Mouse (Mus musculus) hindbrain, postnatal 0 days (tissue): ENCODE results near the gene Gstm3. TPM values are rescaled to one million over a fixed set of nuclear protein-coding genes. Genes with fewer than 3 reads are reported as not detected.
A peak's percentile ranks its signal among the peaks of the same experiment; 100 is the strongest.

Experiments used
- ATAC-seq: fragments of 200-750 bp; cut with Nextera tagmentation; 2 replicates; pipeline ENCODE4 v1.8.0; 2017; ENCODE audit warnings: mild to moderate bottlenecking, moderate TSS enrichment, moderate library complexity
- DNase-seq: peaks from one replicate; pipeline ENCODE4 v3.0.0-alpha.2; 2015; ENCODE audit warnings: low spot score
- H3K27ac ChIP-seq: fragments of 300-500 bp; sonication (generic); 2 replicates; pipeline ENCODE4 v1.5.1; 2014; ENCODE audit warnings: mild to moderate bottlenecking
- H3K27me3 ChIP-seq: fragments of 300-500 bp; sonication (generic); 2 replicates; pipeline ENCODE4 v1.6.1; 2014; ENCODE audit warnings: low read length, mixed read lengths; ENCODE audit not compliant: insufficient read depth
- H3K36me3 ChIP-seq: fragments of 300-500 bp; sonication (generic); 2 replicates; pipeline ENCODE4 v1.6.1; 2014; ENCODE audit warnings: low read length, mixed read lengths; ENCODE audit not compliant: insufficient read depth
- H3K4me1 ChIP-seq: fragments of 300-500 bp; sonication (generic); 2 replicates; pipeline ENCODE4 v1.6.1; 2014; ENCODE audit warnings: antibody characterized with exemption, low read length, mixed read lengths; ENCODE audit not compliant: insufficient read depth
- H3K4me2 ChIP-seq: fragments of 300-500 bp; sonication (generic); 2 replicates; pipeline ENCODE4 v1.6.1; 2014; ENCODE audit warnings: low read depth, mild to moderate bottlenecking, low read length, moderate library complexity, mixed read lengths
- H3K4me3 ChIP-seq: fragments of 300-500 bp; sonication (generic); 2 replicates; pipeline ENCODE4 v1.5.1; 2014; ENCODE audit warnings: low read length
- H3K9ac ChIP-seq: fragments of 300-500 bp; sonication (generic); replicated peaks from 2 replicates; pipeline ENCODE4 v1.6.1; 2014; ENCODE audit warnings: mild to moderate bottlenecking, low read length, moderate library complexity, mixed read lengths
- H3K9me3 ChIP-seq: fragments of 300-500 bp; sonication (generic); 2 replicates; pipeline ENCODE4 v1.6.1; 2016; ENCODE audit warnings: low read length, mixed read lengths
- CTCF ChIP-seq: IDR thresholded peaks from 2 replicates; pipeline ENCODE4 v1.5.1; 2016; ENCODE audit warnings: antibody characterized with exemption, control low read depth, low read depth
- WGBS: fragments of 180-500 bp; shearing (Covaris S2); extraction: QIAGEN DNeasy Blood & Tissue Kit; methylation state at CpG from one replicate; pipeline ENCODE4 v1.1.7; 2014; 5-methylcytosine and 5-hydroxymethylcytosine counted together
- polyA plus RNA-seq: library from polyadenylated mRNA; unstranded; fragments of >200 nt; fragmentation: Nextera tagmentation; extraction: Ambion mirVana; gene quantifications from 2 replicates; pipeline ENCODE4 v1.2.1, GENCODE M21; 2015
- total RNA-seq: library from RNA; depleted of rRNA; stranded (reverse); fragments of >200 nt; gene quantifications from 2 replicates; pipeline ENCODE4 v1.2.3, GENCODE M21; 2014

Gstm3 gene
- total and polyA plus RNA-seq, 2 experiments from 2014 or later: 0.15 TPM; not detected in 1

GRCm38 (mm10) chr3:107940524-107940923 is 28.6 kb downstream of the Gstm3 start:
- TF ChIP-seq CTCF: no peak
- H3K4me2 ChIP-seq: no peak overlapping the region
- no peak overlapping the region for H3K4me3 ChIP-seq
- no peak overlapping the region for H3K9ac ChIP-seq
- peaks cover 8% of the 10 kb centered on the region for H3K4me1 ChIP-seq
- ATAC-seq: no peak
- H3K9me3 ChIP-seq: no peaks in the 10 kb centered on the region
- no peaks in the 10 kb centered on the region for H3K36me3 ChIP-seq
- no peak for DNase-seq
- no peak overlapping the region for H3K27ac ChIP-seq
- WGBS: 67% methylated on average over 7 of the region's 7 CpGs
- H3K27me3 ChIP-seq: no peaks in the 10 kb centered on the region

GRCm38 (mm10) chr3:107939830-107940229 is 29.3 kb downstream of the Gstm3 start:
- DNase-seq (peak; percentile 23), ATAC-seq (no peak)
- Histone ChIP-seq H3K27me3 (no peaks in the 10 kb centered on the region), H3K9ac (no peak overlapping the region), H3K4me1 (peaks cover 8% of the 10 kb centered on the region), H3K36me3 (no peaks in the 10 kb centered on the region), H3K4me2 (no peak overlapping the region), H3K4me3 (no peak overlapping the region), H3K27ac (no peak overlapping the region; the same call in 1 of the 2 replicates), H3K9me3 (no peaks in the 10 kb centered on the region)
- 42% methylated on average over 4 of the region's 4 CpGs for WGBS
- TF ChIP-seq CTCF: no peak

- H3K27me3 ChIP-seq: no peaks in the 10 kb centered on the region
- H3K9ac ChIP-seq: no peak overlapping the region
- no peak overlapping the region; the same call in 1 of the 2 replicates for H3K27ac ChIP-seq
- H3K4me3 ChIP-seq: no peak overlapping the region
- no peaks in the 10 kb centered on the region for H3K36me3 ChIP-seq
- no peak overlapping the region for H3K4me2 ChIP-seq
- 43% methylated on average over 3 of the region's 3 CpGs for WGBS
- DNase-seq (peak; percentile 53), ATAC-seq (peak; percentile 44; the same call in 1 of the 2 replicates)
- H3K4me1 ChIP-seq: peaks cover 8% of the 10 kb centered on the region
- peak; percentile 76 for TF ChIP-seq CTCF
- no peaks in the 10 kb centered on the region for H3K9me3 ChIP-seq
Observed at GRCm38 (mm10) chr3:107939403-107939802, 29.7 kb downstream of the Gstm3 start.

- H3K9ac ChIP-seq: no peak overlapping the region
- no peak overlapping the region for H3K4me3 ChIP-seq
- no peak for TF ChIP-seq CTCF
- DNase-seq (no peak), ATAC-seq (no peak)
- H3K4me2 ChIP-seq: no peak overlapping the region
- H3K27ac ChIP-seq: no peak overlapping the region
- H3K27me3 ChIP-seq: no peaks in the 10 kb centered on the region
- WGBS: 75% methylated on average over 3 of the region's 3 CpGs
- H3K9me3 ChIP-seq: no peaks in the 10 kb centered on the region
- no peaks in the 10 kb centered on the region for H3K36me3 ChIP-seq
- H3K4me1 ChIP-seq: peaks cover 5% of the 10 kb centered on the region; the same call in 1 of the 2 replicates
Observed at GRCm38 (mm10) chr3:107935888-107936287, 33.2 kb downstream of the Gstm3 start.

GRCm38 (mm10) chr3:107935268-107935667 is 33.8 kb downstream of the Gstm3 start:
- no peak for TF ChIP-seq CTCF
- 93% methylated on average over 3 of the region's 3 CpGs for WGBS
- Histone ChIP-seq H3K4me3 (no peak overlapping the region), H3K4me1 (peaks cover 5% of the 10 kb centered on the region; the same call in 1 of the 2 replicates), H3K9ac (no peak overlapping the region), H3K36me3 (no peaks in the 10 kb centered on the region), H3K4me2 (no peak overlapping the region), H3K27ac (no peak overlapping the region), H3K27me3 (no peaks in the 10 kb centered on the region), H3K9me3 (no peaks in the 10 kb centered on the region)
- DNase-seq: no peak
- no peak for ATAC-seq

- no peak for DNase-seq
- H3K9me3 ChIP-seq: no peaks in the 10 kb centered on the region
- no peak overlapping the region for H3K4me2 ChIP-seq
- peaks cover 5% of the 10 kb centered on the region; the same call in 1 of the 2 replicates for H3K4me1 ChIP-seq
- H3K27me3 ChIP-seq: no peaks in the 10 kb centered on the region
- no peak for ATAC-seq
- peak overlapping the region; percentile 78 for H3K27ac ChIP-seq
- 49% methylated on average over 6 of the region's 6 CpGs for WGBS
- H3K9ac ChIP-seq: no peak overlapping the region
- no peak for TF ChIP-seq CTCF
- H3K36me3 ChIP-seq: no peaks in the 10 kb centered on the region
- H3K4me3 ChIP-seq: no peak overlapping the region
Observed at GRCm38 (mm10) chr3:107932128-107932527, 37.0 kb downstream of the Gstm3 start.

GRCm38 (mm10) chr3:107931670-107932069 is 37.4 kb downstream of the Gstm3 start, which contains the start of gene Gstm7:
Gene Gstm7 (minus strand): TSS chr3:107931817.
- Histone ChIP-seq H3K27me3 (no peaks in the 10 kb centered on the region), H3K27ac (peak within 1 kb of the TSS; percentile 78), H3K9me3 (no peaks in the 10 kb centered on the region), H3K4me3 (peak within 1 kb of the TSS; percentile 22; the same call in 1 of the 2 replicates), H3K36me3 (no peaks in the 10 kb centered on the region), H3K4me1 (peaks cover 5% of the 10 kb centered on the region; the same call in 1 of the 2 replicates), H3K4me2 (peak within 1 kb of the TSS; percentile 42), H3K9ac (0 out of 2 replicates have a peak within 1 kb of the TSS, but pooled peaks have one; percentile 17)
- ATAC-seq (peak; percentile 99), DNase-seq (peak; percentile 98)
- TF ChIP-seq CTCF: peak; percentile 59
- 3% methylated on average over 10 of the region's 10 CpGs for WGBS
